Mouse (Mus musculus): Measurements from ENCODE around the gene Dhx37. TPM values are rescaled to one million over a fixed set of nuclear protein-coding genes. Genes with fewer than 3 reads are reported as not detected.

The Dhx37 gene
- total and polyA plus RNA-seq, 3 experiments, result 27.4 to 549 (median 55.3) TPM

DNA sequence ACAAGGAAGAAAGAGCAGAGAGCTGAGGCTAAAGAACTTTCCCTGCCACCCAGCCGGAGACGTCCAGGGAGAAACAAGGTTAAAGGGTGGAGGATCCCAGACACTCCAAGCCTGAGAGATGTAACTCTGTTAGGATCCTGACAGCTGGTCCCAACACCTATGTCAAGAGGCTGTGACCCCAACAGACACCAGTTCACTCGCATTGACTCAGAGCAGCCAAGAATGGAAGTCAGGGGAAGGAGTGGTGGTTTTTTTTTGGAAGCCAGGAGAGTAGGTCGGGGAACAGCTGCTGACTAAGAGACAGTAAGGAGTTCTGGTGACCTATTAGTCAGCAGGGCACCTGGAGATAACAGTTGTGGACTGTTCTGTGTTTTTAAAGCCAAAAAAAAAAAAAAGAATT is 61.9 kb downstream of the Dhx37 start:
- H3K27ac ChIP-seq (ENCODE audit: control insufficient read depth, low read depth, low read length), result no peak overlapping the region
- no peaks in the 10 kb centered on the region; a peak in 2 of 4 replicates for H3K36me3 ChIP-seq (ENCODE audit: control insufficient read depth in 1 of 2, insufficient read depth in 2 of 2, low read length in 2 of 2)
- H3K9ac ChIP-seq (ENCODE audit: control insufficient read depth, low read depth, low read length, poor library complexity, severe bottlenecking), result no peak overlapping the region
- no peaks in the 10 kb centered on the region for H3K27me3 ChIP-seq (ENCODE audit: control insufficient read depth in 1 of 2, insufficient read depth in 2 of 2, low read length in 2 of 2)
- no peaks in the 10 kb centered on the region for H3K79me2 ChIP-seq (ENCODE audit: control insufficient read depth, insufficient read depth, low read length, poor library complexity)
- TF ChIP-seq TAL1 (IDR thresholded peaks at IDR 0.05; ENCODE audit: low read length) (no peak), ZNF384 (IDR thresholded peaks at IDR 0.05; ENCODE audit: low read depth, low read length) (peak; percentile 53), GABPA (IDR thresholded peaks at IDR 0.05; ENCODE audit: low read depth, low read length) (no peak), TCF12 (IDR thresholded peaks at IDR 0.05; ENCODE audit: low read depth, low read length) (no peak), SIN3A (IDR thresholded peaks at IDR 0.05; ENCODE audit: low read length) (no peak)
- H3K4me3 ChIP-seq (ENCODE audit: control insufficient read depth in 1 of 2, insufficient read depth in 1 of 2, low read depth in 2 of 2, low read length in 2 of 2), result no peak overlapping the region
- no peak for DNase-seq (ENCODE audit: low read depth, low spot score)
- no peaks in the 10 kb centered on the region for H3K9me3 ChIP-seq (replicated peaks; ENCODE audit: insufficient read depth, low read length)
- H3K4me1 ChIP-seq (ENCODE audit: control insufficient read depth in 1 of 2, insufficient read depth in 2 of 2, low read length in 2 of 2), result peaks cover 2 to 11% of the 10 kb centered on the region in 2 experiments; a peak in 3 of 4 replicates

DNA sequence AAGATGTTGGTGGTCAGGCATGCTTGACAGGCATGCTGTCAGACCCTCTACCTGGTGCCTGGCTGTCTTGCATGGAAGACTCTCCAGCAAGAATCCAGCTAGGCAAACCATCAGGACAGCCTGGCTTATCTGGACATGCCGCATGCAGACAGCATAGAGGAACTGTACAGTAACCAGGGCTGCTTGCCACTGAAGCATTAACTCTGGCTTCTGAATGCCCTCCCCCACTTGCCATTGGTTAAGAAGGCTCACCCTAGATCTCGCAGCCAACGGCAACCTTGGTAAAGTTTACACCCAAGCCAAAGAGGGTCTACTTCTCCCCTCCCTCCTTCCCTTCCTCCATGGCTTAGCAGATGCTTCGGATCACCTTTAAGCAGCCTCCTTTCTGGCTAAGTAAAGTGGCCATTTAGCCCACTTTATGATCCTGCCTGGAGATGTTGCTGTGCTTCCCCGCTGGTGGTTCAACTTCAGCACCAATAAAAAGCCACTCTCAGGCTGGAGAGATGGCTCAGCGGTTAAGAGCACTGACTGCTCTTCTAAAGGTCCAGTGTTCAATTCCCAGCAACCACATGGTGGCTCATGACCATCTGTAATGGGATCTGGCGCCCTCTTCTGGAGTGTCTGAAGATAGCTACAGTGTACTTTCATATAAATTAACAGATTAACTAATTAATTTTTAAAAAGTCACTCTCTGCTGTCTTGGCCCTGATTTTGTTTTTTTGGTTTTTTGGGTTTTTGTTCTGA is 62.8 kb downstream of the Dhx37 start:
- no peaks in the 10 kb centered on the region; a peak in 2 of 4 replicates for H3K36me3 ChIP-seq (ENCODE audit: control insufficient read depth in 1 of 2, insufficient read depth in 2 of 2, low read length in 2 of 2)
- peak; percentile 95 for DNase-seq (ENCODE audit: low read depth, low spot score)
- no peaks in the 10 kb centered on the region for H3K9me3 ChIP-seq (replicated peaks; ENCODE audit: insufficient read depth, low read length)
- no peaks in the 10 kb centered on the region for H3K27me3 ChIP-seq (ENCODE audit: control insufficient read depth in 1 of 2, insufficient read depth in 2 of 2, low read length in 2 of 2)
- peak overlapping the region in 1 of 2 experiments; percentile 15; a peak in 1 of 4 replicates for H3K4me3 ChIP-seq (ENCODE audit: control insufficient read depth in 1 of 2, insufficient read depth in 1 of 2, low read depth in 2 of 2, low read length in 2 of 2)
- peaks cover 2 to 11% of the 10 kb centered on the region in 2 experiments; a peak in 3 of 4 replicates for H3K4me1 ChIP-seq (ENCODE audit: control insufficient read depth in 1 of 2, insufficient read depth in 2 of 2, low read length in 2 of 2)
- no peak overlapping the region for H3K9ac ChIP-seq (ENCODE audit: control insufficient read depth, low read depth, low read length, poor library complexity, severe bottlenecking)
- H3K79me2 ChIP-seq (ENCODE audit: control insufficient read depth, insufficient read depth, low read length, poor library complexity), result no peaks in the 10 kb centered on the region
- peak overlapping the region; percentile 56; the same call in 1 of the 2 replicates for H3K27ac ChIP-seq (ENCODE audit: control insufficient read depth, low read depth, low read length)
- TF ChIP-seq TAL1 (IDR thresholded peaks at IDR 0.05; ENCODE audit: low read length) (peak; percentile 45), MEF2A (IDR thresholded peaks at IDR 0.05; ENCODE audit: extremely low read depth, insufficient replicate concordance, low read depth, low read length, poor library complexity, severe bottlenecking) (no peak), HCFC1 (IDR thresholded peaks at IDR 0.05; ENCODE audit: low read depth, low read length) (no peak), ZNF384 (IDR thresholded peaks at IDR 0.05; ENCODE audit: low read depth, low read length) (no peak), ETS1 (IDR thresholded peaks at IDR 0.05; ENCODE audit: low read depth, low read length) (no peak), MAFK (IDR thresholded peaks at IDR 0.05; ENCODE audit: borderline replicate concordance, low read depth, low read length) (no peak), JUND (IDR thresholded peaks at IDR 0.05; ENCODE audit: low read depth, low read length) (no peak), TCF12 (IDR thresholded peaks at IDR 0.05; ENCODE audit: low read depth, low read length) (0 out of 2 replicates have a peak, but pooled peaks have one; percentile 16), BHLHE40 (IDR thresholded peaks at IDR 0.05; ENCODE audit: borderline replicate concordance, low read depth, low read length) (no peak), RCOR1 (IDR thresholded peaks at IDR 0.05; ENCODE audit: low read depth, low read length) (no peak), GABPA (IDR thresholded peaks at IDR 0.05; ENCODE audit: low read depth, low read length) (no peak), ZKSCAN1 (IDR thresholded peaks at IDR 0.05; ENCODE audit: low read depth, low read length) (no peak), EP300 (IDR thresholded peaks at IDR 0.05; ENCODE audit: low read depth in 1 of 2, low read length in 2 of 2) (0 out of 4 replicates have a peak, but pooled peaks of 1 of the 2 experiments have one; percentile 11), POLR2AphosphoS2 (IDR thresholded peaks at IDR 0.05; ENCODE audit: low read length) (no peak), SIN3A (IDR thresholded peaks at IDR 0.05; ENCODE audit: low read length) (no peak), POLR2AphosphoS5 (IDR thresholded peaks at IDR 0.05; ENCODE audit: borderline replicate concordance, low read depth, low read length) (no peak), GATA1 (IDR thresholded peaks at IDR 0.05; ENCODE audit: low read depth, low read length) (peak; percentile 72; the same call in 1 of the 2 replicates), NELFE (IDR thresholded peaks at IDR 0.05; ENCODE audit: low read depth, low read length) (peak; percentile 44), MAZ (IDR thresholded peaks at IDR 0.05; ENCODE audit: low read depth, low read length) (no peak), TBP (IDR thresholded peaks at IDR 0.05; ENCODE audit: low read depth, low read length) (peak; percentile 98), CHD2 (IDR thresholded peaks at IDR 0.05; ENCODE audit: low read length) (no peak), E2F4 (IDR thresholded peaks at IDR 0.05; ENCODE audit: borderline replicate concordance, low read depth, low read length) (no peak), ZMIZ1 (IDR thresholded peaks at IDR 0.05; ENCODE audit: low read depth, low read length) (peak; percentile 59; the same call in 1 of the 2 replicates), ZC3H11A (IDR thresholded peaks at IDR 0.05; ENCODE audit: low read depth, low read length) (no peak), MXI1 (IDR thresholded peaks at IDR 0.05; ENCODE audit: low read depth, low read length) (no peak), USF1 (IDR thresholded peaks at IDR 0.05; ENCODE audit: low read depth, low read length) (no peak), MYC (IDR thresholded peaks at IDR 0.05; ENCODE audit: low read depth, low read length) (peak; percentile 56), CTCF (IDR thresholded peaks at IDR 0.05 in 2 of 3, conservative IDR thresholded peaks at IDR 0.05 in 1 of 3; ENCODE audit: control insufficient read depth in 1 of 3, insufficient read depth in 1 of 3, low read depth in 2 of 3, low read length in 3 of 3, poor library complexity in 1 of 3, severe bottlenecking in 1 of 3) (peak; percentile 40 to 66 (median 45); a peak in 5 of 6 replicates), KAT2A (conservative IDR thresholded peaks at IDR 0.05; ENCODE audit: low read depth, low read length) (no peak)

Data from MEL (cell line).